Mouse (Mus musculus): ENCODE measurements around the gene Fam161a. TPM values are rescaled to one million over a fixed set of nuclear protein-coding genes. Genes with fewer than 3 reads are reported as not detected.

Fam161a gene
- total RNA-seq, 1 experiment = 3.7 TPM

DNA sequence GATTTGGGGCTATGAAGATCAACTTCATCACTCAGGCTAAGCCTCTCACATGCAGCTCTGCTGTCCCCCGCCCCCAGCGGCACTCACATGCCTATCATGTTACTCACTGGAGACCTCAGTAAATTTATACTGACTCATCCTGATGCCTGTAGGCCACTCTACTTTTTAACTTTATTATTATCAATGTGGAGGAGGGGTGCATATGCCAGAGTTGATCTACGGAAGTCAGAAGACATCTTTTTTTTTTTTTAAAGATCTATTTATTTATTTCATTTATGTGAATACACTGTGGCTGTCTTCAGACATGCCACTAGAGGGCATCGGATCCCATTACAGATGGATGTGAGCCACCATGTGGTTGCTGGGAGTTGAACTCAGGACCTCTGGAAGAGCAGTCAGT, 41.8 kb upstream of the Fam161a start:
- in situ Hi-C loops (cut with MboI; ENCODE audit: low sequenced_read_pairs in 2 of 2, unreplicated experiment in 2 of 2) = loop anchor here in 1 of 2 experiments (10.0 kb wide), 1 partner anchor 331 kb away; no protein-coding TSS in a partner anchor
- H3K9me3 ChIP-seq (ENCODE audit: control insufficient read depth, insufficient read depth, low read depth, low read length) = no peaks in the 10 kb centered on the region; the same call in 1 of the 2 replicates

DNA sequence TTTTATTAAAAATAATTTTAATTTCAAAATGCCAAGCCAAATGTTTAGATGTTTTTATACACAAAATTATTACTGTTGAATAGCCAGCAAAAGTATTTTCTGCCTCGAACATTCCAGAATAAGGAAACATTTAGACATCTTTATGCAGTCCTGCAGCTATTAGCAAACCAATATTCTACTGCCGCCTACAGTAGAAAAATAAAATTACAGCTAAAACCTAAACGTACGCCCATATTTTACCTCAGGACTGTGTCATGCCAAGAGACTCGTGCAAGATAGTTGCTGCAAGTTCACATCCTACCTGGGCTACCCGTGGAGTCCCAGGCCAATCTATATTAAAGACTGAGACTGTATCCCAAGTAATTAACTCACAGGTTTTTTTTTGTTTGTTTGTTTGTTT, 37.8 kb upstream of the Fam161a start:
- in situ Hi-C loops (cut with MboI; ENCODE audit: low sequenced_read_pairs in 2 of 2, unreplicated experiment in 2 of 2) = loop anchor here in 1 of 2 experiments (10.0 kb wide), 1 partner anchor 335 kb away; no protein-coding TSS in a partner anchor
- H3K4me3 ChIP-seq (ENCODE audit: insufficient read depth in 1 of 2, low read depth in 1 of 2, low read length in 2 of 2, poor library complexity in 1 of 2, severe bottlenecking in 1 of 2) = no peak overlapping the region
- no peak overlapping the region for H3K27ac ChIP-seq (ENCODE audit: insufficient read depth, low read depth, low read length, poor library complexity, severe bottlenecking)
- no peaks in the 10 kb centered on the region for H3K4me1 ChIP-seq (ENCODE audit: control insufficient read depth in 2 of 2, insufficient read depth in 2 of 2, low read length in 2 of 2, poor library complexity in 1 of 2)
- peaks cover 5% of the 10 kb centered on the region; the same call in 1 of the 2 replicates for H3K36me3 ChIP-seq (ENCODE audit: control insufficient read depth, insufficient read depth, low read length, poor library complexity, severe bottlenecking)
- TF ChIP-seq ZNF384 (IDR thresholded peaks at IDR 0.05; ENCODE audit: low read depth, low read length) = no peak
- TF ChIP-seq CHD2 (IDR thresholded peaks at IDR 0.05; ENCODE audit: low read depth, low read length) = no peak
- TF ChIP-seq HCFC1 (IDR thresholded peaks at IDR 0.05; ENCODE audit: borderline replicate concordance, insufficient read depth, low read length) = no peak
- TF ChIP-seq ZC3H11A (IDR thresholded peaks at IDR 0.05; ENCODE audit: borderline replicate concordance, low read depth, low read length) = no peak
- TF ChIP-seq MAFK (IDR thresholded peaks at IDR 0.05; ENCODE audit: insufficient read depth, low read depth, low read length) = no peak
- H3K9me3 ChIP-seq (ENCODE audit: control insufficient read depth, insufficient read depth, low read depth, low read length) = no peaks in the 10 kb centered on the region; the same call in 1 of the 2 replicates
- no peak for DNase-seq (ENCODE audit: low read depth, low spot score)
- H3K9ac ChIP-seq (ENCODE audit: insufficient read depth, low read depth, low read length, poor library complexity, severe bottlenecking) = no peak overlapping the region

More for the DNA sequence above, 41.8 kb upstream of the Fam161a start:
- TF ChIP-seq CHD2 (IDR thresholded peaks at IDR 0.05; ENCODE audit: low read depth, low read length) (no peak), ZC3H11A (IDR thresholded peaks at IDR 0.05; ENCODE audit: borderline replicate concordance, low read depth, low read length) (no peak), ZNF384 (IDR thresholded peaks at IDR 0.05; ENCODE audit: low read depth, low read length) (0 out of 2 replicates have a peak, but pooled peaks have one; percentile 18)
- H3K4me1 ChIP-seq (ENCODE audit: control insufficient read depth in 2 of 2, insufficient read depth in 2 of 2, low read length in 2 of 2, poor library complexity in 1 of 2) = 0 out of 4 replicates have a peak, but pooled peaks cover 0 to 2% of the 10 kb centered on the region in 2 experiments
- no peak overlapping the region for H3K27ac ChIP-seq (ENCODE audit: insufficient read depth, low read depth, low read length, poor library complexity, severe bottlenecking)
- no peak overlapping the region for H3K4me3 ChIP-seq (ENCODE audit: insufficient read depth in 1 of 2, low read depth in 1 of 2, low read length in 2 of 2, poor library complexity in 1 of 2, severe bottlenecking in 1 of 2)
- no peaks in the 10 kb centered on the region for H3K36me3 ChIP-seq (ENCODE audit: control insufficient read depth, insufficient read depth, low read length, poor library complexity, severe bottlenecking)
- DNase-seq (ENCODE audit: low read depth, low spot score) = no peak
- H3K9ac ChIP-seq (ENCODE audit: insufficient read depth, low read depth, low read length, poor library complexity, severe bottlenecking) = no peak overlapping the region

DNA sequence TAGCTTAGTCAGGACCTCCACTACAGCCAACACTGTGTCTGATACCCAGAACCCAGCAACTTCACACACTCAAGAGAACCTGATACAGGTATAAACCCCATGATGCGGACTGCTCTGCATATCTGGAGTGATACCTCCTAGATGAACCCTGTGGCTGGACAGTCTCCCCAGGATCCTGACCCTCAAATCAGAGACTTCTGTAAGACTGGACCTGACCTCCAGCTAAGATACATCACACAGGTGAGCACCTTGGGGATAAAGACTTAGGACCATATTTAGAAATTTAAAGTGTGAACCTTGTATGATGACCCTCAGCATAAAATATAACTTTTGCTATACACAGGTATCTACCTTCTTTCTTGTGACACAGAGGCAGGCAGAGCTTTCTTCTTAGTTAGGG, 36.8 kb upstream of the Fam161a start:
- in situ Hi-C loops (cut with MboI; ENCODE audit: low sequenced_read_pairs in 2 of 2, unreplicated experiment in 2 of 2) = no loop called here
- H3K4me3 ChIP-seq (ENCODE audit: insufficient read depth in 1 of 2, low read depth in 1 of 2, low read length in 2 of 2, poor library complexity in 1 of 2, severe bottlenecking in 1 of 2) = no peak overlapping the region

DNA sequence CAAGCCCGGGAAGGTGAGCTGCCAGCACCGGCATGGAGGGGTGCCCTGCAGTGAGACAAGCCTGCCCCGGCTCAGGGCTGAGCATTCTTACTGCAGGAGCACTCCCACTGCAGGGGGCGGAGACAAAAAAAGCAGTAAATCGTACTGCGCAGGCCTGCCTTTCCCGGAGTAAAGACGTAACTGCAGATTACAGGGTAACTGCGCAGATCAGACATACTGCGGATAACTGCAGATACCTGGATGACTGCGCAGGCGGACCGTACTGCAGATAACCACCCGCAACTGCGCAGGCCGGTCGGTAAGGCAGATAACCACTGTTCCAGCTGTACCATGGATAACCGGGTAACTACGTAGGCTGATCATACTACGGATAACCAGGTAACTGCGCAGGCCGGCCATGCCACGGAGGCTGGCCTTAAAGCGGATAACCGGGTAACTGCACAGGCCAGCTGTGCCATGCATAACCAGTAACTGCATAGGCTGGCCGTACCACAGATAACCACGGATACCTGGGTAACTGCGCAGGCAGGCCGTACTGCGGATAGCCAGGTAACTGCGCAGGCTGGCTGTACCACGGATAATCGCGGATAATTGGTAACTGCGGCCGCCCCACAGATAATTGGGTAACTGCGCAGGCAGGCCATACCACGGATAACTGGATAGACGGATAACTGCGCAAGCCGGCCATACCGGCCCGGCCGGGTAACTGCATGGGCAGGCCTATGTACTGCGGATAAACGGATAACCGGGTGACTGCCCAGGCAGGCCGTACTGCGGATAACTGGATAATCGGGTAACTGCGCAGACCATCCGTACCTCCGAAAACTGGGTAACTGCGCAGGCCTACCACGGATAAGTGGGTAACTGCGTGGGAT, 35.3 kb upstream of the Fam161a start, which contains the start of gene Zrsr1:
Gene Zrsr1 (plus strand): TSS at position 171 of the 875 bp plus-strand sequence.
- TF ChIP-seq HCFC1 (IDR thresholded peaks at IDR 0.05; ENCODE audit: borderline replicate concordance, insufficient read depth, low read length) = no peak
- TF ChIP-seq ZC3H11A (IDR thresholded peaks at IDR 0.05; ENCODE audit: borderline replicate concordance, low read depth, low read length) = no peak
- TF ChIP-seq MAFK (IDR thresholded peaks at IDR 0.05; ENCODE audit: insufficient read depth, low read depth, low read length) = no peak
- TF ChIP-seq ZNF384 (IDR thresholded peaks at IDR 0.05; ENCODE audit: low read depth, low read length) = no peak
- TF ChIP-seq CHD2 (IDR thresholded peaks at IDR 0.05; ENCODE audit: low read depth, low read length) = no peak
- in situ Hi-C loops (cut with MboI; ENCODE audit: low sequenced_read_pairs in 2 of 2, unreplicated experiment in 2 of 2) = no loop called here
- H3K9me3 ChIP-seq (ENCODE audit: control insufficient read depth, insufficient read depth, low read depth, low read length) = no peaks in the 10 kb centered on the region; the same call in 1 of the 2 replicates
- H3K4me1 ChIP-seq (ENCODE audit: control insufficient read depth in 2 of 2, insufficient read depth in 2 of 2, low read length in 2 of 2, poor library complexity in 1 of 2) = no peaks in the 10 kb centered on the region
- DNase-seq (ENCODE audit: low read depth, low spot score) = peak; percentile 58
- peak within 1 kb of the TSS; percentile 76 to 80 for H3K4me3 ChIP-seq (ENCODE audit: insufficient read depth in 1 of 2, low read depth in 1 of 2, low read length in 2 of 2, poor library complexity in 1 of 2, severe bottlenecking in 1 of 2)
- peak within 1 kb of the TSS; percentile 91 for H3K27ac ChIP-seq (ENCODE audit: insufficient read depth, low read depth, low read length, poor library complexity, severe bottlenecking)
- peaks cover 10% of the 10 kb centered on the region; the same call in 1 of the 2 replicates for H3K36me3 ChIP-seq (ENCODE audit: control insufficient read depth, insufficient read depth, low read length, poor library complexity, severe bottlenecking)
- H3K9ac ChIP-seq (ENCODE audit: insufficient read depth, low read depth, low read length, poor library complexity, severe bottlenecking) = peak within 1 kb of the TSS; percentile 80

More for the DNA sequence above, 36.8 kb upstream of the Fam161a start:
- no peak for DNase-seq (ENCODE audit: low read depth, low spot score)
- Histone ChIP-seq H3K9me3 (ENCODE audit: control insufficient read depth, insufficient read depth, low read depth, low read length) (no peaks in the 10 kb centered on the region; the same call in 1 of the 2 replicates), H3K9ac (ENCODE audit: insufficient read depth, low read depth, low read length, poor library complexity, severe bottlenecking) (no peak overlapping the region), H3K36me3 (ENCODE audit: control insufficient read depth, insufficient read depth, low read length, poor library complexity, severe bottlenecking) (peaks cover 8% of the 10 kb centered on the region; the same call in 1 of the 2 replicates), H3K4me1 (ENCODE audit: control insufficient read depth in 2 of 2, insufficient read depth in 2 of 2, low read length in 2 of 2, poor library complexity in 1 of 2) (no peaks in the 10 kb centered on the region), H3K27ac (ENCODE audit: insufficient read depth, low read depth, low read length, poor library complexity, severe bottlenecking) (no peak overlapping the region)
- TF ChIP-seq MAFK (IDR thresholded peaks at IDR 0.05; ENCODE audit: insufficient read depth, low read depth, low read length) (no peak), ZNF384 (IDR thresholded peaks at IDR 0.05; ENCODE audit: low read depth, low read length) (no peak), CHD2 (IDR thresholded peaks at IDR 0.05; ENCODE audit: low read depth, low read length) (no peak), ZC3H11A (IDR thresholded peaks at IDR 0.05; ENCODE audit: borderline replicate concordance, low read depth, low read length) (no peak), HCFC1 (IDR thresholded peaks at IDR 0.05; ENCODE audit: borderline replicate concordance, insufficient read depth, low read length) (no peak)

All from ES-E14 (cell line).